Mouse (Mus musculus) embryo, embryonic 11 days (tissue): ENCODE measurements around the gene Dalrd3.

ENCODE experiments used
- DNase-seq: peaks from one replicate; pipeline ENCODE4 v3.0.0-alpha.2; 2015

Gene Dalrd3

DNA sequence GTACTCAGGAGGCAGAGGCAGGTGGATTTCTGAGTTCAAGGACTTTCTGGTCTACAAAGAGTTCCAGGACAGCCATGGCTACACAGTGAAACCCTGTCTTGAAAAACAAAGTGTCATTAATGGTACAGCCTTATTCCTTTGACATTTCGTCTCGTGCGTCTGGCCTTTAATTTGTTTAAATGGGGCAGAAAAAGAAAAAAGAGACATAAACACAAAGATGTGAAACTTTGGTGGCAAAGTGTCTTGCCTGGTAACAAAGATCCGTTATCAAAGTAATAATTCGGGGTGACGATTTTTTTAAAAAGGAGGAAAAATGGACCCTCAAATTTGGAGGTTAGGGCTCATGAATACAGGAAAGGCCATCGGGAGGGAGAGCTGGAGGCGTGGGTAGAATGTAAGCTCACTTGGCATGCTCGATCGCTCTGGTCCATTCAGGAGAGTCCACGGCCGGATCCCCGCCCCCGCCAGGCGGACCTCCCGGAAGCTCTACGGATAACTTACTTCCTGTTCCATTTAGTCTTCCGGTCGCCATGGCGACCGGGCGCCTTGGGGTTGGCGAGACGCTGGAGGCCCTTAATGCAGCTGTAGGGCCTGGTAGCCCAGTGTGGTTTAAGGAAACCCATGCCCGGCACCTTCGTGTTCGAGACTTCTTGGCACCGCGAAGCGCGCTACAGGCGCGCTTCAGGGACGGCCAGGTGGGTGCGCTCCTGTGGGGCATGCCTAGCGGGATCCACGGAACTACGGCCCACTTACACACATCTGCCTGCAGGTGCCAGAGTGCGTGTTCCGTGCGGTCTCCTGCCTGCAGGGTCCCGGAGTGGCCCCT, at the start of gene Dalrd3:
Gene Dalrd3 (plus strand): TSS at position 506 of the 826 bp plus-strand sequence.
- peak; percentile 97 for DNase-seq

DNA sequence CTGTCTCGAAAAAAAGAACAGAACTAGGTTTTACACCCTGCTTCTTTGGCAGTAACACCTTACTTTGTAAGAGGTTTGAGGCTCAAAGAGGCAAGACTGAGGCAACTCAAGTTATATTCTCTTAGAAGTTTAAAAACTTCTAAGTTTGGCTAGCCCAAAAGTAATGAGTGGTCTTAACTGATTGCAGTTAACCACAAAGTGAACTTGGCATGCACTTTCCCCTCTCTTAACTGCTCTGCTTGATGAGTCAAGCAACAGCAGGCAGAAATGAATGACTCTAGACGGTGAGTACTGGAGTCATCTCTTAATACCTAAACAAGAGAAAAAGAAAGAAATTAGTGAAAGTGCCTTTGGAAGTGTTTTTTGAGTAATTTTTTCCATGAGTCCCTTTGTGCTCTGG, 48.1 kb upstream of the Dalrd3 start:
- no peak for DNase-seq

DNA sequence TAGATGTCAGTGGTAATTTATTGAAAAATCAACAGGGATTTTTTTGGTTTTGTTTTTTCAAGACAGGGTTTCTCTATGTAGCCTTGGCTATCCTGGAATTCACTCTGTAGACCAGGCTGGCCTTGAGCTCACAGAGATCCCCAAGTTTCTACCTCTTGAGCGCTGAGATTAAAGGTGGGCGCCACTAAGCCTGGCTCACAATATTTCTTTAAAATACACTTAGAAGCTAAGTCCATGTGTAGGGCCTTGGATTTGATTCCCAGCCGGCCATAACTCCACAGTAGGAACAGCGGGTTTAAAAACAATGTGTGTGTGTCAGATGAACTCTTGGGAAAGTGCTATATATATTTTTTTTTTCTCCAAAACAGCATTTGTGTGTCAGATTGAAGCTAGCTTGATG, 46.3 kb upstream of the Dalrd3 start:
- DNase-seq = no peak

DNA sequence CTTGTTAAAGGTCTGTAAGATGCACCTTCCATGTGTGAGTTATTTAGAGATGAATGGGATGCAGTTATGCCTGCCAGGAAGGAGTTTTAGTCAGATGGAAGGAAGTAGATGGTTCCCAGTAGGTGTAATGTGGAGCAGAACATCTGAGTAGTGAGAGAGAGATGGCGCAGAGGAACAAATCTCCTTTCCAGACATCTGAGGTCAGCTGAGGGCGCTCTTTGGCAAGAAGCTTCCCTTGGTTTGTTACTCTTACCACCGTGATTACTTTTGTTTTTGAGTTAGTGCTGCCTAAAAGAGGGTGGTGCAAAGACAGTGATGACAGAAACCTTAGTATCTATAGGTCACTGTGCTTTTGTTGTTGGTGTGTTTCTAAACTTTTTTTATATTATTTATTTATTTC, 44.3 kb upstream of the Dalrd3 start:
- no peak for DNase-seq

DNA sequence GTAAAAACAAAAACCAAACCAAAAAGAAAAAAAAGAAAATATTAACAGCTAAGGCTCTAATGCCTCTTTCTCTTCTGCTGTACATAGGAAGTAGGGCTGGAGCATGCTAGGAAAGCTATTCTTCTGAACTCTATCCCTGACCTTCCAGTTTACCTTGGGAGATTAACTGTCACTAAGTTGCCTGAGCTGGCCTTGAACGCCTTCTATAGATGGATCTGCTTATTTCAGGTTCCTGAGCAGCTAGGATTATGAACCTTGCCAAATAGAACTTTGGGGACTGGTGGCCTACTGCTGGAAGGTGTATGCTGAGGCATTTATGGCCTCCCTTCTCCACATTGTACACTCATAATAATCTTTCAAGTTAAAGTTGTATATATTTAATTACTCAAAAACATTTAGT, 38.7 kb upstream of the Dalrd3 start:
- no peak for DNase-seq

DNA sequence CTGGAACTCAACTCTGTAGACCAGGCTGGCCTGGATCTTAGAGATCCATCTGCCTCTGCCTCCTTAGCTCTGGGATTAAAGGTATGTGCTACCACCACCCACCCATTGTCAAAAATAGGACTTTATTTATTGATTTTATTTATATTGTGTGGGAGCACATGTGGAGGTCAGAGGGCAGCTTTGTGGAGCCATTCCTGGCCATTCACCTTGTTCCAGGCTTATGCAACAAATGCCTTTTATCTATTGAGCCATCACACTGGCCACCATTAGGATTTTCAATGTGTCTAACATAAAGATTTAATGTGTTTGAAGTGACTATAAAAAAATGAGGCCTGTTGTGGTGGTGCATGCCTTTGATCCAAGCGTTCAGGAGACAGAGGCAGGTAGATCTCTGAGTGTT, 38.2 kb upstream of the Dalrd3 start:
- no peak for DNase-seq

DNA sequence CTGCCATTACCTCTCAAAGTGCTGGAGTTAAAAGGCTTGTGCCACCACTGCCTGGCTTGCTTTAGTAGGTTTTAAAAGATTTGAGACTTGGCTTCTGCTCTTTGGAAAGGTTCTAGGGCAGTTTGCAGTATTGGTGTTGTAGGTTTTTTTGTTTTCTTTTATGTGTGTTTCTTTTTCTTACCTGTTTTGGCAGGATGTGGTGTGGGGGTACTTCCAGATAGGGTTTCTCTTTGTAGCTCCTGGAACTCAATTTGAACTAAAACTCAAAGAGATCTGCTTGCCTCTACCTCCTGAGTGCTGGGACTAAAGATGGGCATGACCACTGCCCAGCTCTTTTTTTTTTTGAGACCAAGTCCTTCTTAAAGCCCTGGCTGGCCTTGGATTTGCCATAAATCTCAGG, 28.8 kb upstream of the Dalrd3 start:
- no peak for DNase-seq

DNA sequence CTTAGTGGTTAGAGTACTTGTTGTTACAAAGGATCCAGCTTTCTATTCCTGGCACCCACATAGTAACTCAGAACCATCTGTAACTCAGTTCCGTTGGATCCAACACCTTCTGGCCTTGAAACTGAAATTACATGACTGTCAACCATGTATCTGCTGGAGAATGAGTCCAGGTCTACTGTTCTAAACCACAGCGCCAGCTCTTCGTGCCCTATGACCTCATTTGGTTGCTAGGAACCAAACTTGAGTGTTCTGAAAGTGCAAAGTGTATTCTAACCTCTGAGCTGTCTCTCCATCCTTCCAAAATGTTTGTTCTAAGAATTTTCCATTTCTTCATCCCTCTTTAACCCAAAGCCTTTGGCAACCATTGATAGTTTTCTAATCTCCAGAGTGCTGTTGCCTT, 23.7 kb upstream of the Dalrd3 start:
- no peak for DNase-seq

DNA sequence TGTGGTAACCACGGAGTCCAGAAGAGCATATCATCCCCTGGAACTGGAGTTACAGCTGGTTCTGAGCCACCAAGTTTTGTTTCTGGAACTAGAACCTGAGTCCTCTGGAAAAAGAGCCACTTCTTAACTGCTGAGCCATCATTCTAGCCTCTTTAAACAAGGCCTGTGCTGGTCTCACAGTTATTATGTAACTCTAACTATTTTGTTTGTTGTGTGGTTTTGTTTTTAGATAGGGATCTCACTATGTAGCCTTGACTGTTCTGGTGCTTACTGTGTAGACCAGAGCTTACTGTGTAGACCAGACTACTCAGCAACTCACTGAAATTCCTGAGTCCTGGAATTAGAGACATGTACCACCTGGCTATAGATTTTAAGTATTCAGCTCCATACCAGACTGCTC, 22.8 kb upstream of the Dalrd3 start:
- DNase-seq = no peak

DNA sequence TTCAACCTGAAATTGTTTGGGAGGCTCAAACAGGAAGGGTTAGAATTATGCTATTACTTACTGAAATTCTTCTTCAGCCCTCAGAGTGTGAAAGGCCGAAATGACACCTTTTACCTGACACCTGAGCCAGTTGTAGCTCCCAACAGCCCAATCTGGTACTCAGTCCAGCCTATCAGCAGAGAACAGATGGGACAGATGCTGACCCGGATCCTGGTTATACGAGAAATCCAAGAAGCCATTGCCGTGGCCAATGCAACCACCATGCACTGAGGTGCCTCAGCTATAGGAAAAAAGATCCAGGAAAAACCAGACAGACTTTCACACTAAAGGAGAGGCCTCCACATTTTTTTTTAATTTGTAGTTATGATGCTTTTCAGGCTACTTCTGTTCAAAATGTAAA, 10.5 kb upstream of the Dalrd3 start:
- no peak for DNase-seq

DNA sequence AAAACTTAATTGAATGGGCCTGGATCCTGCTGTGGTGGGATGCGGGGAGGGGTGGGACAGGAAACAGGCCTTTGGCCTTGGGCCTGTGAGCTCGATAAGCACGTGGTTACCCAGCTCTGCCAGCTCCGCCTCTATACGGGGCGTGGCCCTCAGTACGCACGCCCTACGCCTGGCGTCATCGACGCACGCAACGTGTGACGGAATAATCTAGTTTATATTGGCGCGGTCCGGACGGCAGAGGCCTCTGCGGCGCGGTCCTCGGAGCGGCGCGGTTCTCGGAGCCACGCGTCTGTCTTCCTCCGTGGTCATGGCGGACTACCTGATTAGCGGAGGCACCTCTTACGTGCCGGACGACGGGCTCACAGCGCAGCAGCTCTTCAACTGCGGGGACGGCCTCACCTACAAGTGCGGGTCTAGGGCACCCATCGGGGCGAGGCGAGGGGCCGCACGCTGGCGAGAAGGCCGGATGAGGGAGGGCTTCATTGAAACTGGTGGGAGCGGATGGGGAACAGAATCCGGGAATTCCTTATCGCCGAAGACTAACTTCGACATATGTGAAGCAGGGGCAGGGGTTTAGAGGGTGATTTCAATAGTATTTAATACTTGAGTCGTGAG, 9.4 kb upstream of the Dalrd3 start, which contains the start of gene Impdh2:
Gene Impdh2 (plus strand): TSS at position 60 of the 615 bp plus-strand sequence.
- peak; percentile 99 for DNase-seq

DNA sequence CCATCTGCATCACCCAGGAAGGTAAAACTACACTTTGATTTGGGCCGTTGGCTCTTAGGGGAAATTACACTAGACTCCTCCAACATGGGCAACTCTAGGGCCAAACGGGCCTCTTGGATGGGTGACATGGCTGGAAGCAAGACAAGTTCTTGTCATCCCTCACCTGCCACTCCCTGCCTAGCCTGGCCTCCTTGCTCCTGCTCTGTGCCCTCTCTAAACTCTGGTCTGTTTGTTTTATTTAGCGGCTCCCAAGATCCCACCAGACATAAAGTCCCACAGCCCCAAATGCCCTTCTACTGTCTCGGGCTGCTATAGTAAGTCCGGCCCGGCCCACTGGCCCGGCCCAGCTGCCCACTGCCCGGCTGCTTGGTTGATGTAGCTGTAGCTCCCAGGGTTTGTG, 6.0 kb upstream of the Dalrd3 start:
- no peak for DNase-seq

DNA sequence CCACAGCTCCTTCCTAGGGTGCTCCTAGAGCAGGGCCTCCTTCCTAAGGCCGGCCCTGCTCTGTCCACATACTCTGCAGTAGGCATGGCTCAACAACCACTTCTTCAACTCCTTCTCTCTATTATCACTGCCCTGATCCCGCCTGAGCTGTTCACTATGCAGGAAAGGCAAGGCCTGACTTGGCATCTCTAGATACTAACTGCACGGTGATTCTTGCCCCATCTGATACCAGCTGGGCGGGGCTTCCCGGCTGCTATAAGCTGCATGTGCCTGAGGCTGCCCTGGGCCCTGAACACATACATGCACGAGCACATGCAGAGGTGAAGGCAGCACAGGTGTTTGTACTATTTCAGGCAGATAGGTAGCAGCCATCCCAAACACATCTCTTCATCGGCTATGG, 5.6 kb upstream of the Dalrd3 start:
- no peak for DNase-seq

DNA sequence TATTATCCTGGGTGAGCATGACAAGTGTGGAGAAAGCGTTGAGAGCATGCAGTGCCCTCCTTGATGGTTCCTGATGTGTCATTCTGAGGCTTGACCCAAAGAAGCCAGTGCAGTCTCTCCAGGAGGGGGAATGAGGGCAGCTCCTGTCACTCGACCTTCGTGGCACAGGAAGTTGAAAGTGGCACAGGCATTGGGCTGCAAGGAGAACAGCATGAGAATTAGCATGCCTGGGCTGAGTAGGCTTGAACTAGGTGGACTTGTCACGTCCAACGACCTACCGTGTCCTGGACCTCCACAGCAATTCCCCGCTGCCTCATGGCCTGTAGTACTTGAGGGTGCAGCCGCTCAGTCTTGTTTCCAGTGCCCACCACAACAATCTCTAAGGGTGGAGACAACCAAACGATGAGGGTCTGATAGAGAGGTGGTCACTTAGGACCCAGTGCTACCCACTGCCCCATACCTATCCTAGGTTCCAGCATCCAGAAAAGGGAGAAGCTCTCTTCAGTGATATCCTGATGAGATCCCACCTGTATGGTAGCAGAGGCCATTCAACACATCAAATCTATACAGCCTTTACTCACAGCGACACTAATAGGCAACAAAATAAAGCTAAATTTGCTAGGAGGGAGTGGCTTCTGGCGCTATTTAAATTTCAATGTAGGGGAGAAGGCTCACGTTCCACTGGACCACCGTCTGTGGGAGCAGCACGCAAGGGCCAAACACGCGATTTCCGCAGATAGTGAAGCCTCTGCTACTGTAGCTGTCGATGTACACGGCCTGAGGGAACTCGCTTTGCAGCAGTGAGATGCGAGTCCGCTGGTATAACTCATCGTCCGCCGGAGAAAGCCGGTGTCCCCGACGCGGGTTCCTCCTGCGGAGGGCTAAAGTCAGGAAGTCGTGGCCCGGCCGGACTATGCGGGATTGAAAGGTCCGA, 3.5 kb upstream of the Dalrd3 start:
- no peak for DNase-seq

DNA sequence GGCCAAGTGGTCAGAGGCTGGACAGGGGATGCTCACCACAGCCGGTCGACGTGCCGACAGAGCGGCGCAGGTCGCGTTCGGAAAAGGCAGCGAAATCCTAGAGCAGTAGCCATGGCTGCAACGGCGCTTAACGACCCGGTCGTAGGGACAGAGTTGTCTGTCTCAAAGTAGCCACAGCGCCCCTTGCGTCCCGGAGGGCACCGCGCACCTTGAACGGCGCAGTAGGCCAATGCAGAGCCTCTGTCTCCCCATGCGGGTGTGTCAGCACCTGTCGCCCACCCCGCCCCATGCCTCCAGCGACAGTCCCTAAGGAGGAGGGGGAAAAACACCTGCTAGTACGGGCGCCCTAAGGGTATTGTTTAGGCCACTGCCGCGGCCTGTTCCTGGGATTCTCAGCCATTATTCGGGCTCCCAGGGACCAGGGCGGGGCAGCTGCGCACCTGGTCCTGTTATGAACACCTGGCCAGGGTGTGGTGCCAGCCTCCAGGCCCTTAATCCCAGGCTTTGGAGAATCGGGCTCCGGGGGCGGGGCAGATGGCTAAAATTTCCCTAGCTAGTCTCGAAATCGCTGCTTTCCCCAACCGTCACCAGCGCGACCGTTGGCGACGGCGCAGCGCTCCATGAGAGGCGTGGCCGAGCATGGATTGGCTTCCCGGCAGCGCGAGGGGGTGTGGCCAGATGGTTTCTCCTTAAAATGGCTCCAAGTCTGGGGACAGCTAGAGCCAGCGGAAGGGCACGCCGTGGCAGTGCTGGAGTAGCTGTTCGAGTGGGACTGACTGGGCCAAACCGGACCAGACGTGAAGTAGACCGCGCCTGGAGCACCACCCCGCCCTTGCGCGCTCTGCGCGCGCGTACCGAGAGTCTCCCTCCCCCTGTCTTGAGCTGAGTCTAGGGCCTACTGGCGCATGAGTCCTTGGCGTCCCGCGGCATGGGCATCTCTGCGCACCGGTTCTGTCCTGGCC, 2.6 kb upstream of the Dalrd3 start, which contains the start of gene Ndufaf3:
Gene Ndufaf3 (minus strand): TSS at position 620 of the 962 bp plus-strand sequence.
- DNase-seq = peak; percentile 97

DNA sequence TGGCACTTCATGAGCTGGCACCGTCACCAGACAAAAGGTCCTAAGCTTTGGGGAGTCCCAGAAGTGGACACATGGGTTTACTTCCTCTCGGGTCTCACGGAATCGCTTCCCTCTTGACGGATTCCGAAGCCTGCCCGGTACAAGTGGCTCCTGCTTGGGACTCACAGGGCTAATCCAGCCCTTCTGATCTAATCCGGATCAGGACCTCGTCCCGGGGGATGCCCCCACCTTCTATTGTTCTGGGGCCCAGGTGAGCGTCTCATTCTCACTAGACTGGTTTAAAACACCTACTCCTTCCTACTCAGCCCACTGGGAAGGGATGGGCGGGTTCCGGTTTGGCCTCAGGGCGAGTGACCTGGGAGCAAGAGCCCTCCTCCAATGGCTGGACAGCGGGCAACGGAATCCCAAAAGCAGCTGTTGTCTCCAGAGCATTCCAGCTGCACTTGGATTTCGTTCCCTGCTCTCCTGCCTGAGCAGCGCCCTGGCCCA, 1.7 kb upstream of the Dalrd3 start:
- DNase-seq = peak; percentile 34

DNA sequence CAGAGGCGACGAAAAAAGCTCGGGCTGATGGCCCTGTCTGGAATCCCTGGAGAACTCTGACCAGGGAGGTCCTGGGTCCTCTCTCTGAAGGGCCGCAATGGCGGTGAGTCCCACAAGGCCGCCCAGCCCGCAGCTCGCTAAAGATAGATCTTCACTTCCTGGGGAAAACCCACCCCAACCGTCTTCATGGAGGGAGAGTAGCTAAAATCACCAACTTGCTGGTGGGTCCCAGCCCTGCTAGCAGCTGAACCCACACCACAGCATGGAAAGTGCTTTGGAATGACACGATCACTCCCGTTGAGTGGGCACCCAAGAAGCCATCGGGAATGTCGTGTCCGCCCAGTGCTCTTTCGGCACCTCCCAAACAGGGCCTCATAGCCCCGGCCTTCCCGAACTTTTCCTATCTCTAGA, 1.2 kb upstream of the Dalrd3 start:
- DNase-seq = no peak

DNA sequence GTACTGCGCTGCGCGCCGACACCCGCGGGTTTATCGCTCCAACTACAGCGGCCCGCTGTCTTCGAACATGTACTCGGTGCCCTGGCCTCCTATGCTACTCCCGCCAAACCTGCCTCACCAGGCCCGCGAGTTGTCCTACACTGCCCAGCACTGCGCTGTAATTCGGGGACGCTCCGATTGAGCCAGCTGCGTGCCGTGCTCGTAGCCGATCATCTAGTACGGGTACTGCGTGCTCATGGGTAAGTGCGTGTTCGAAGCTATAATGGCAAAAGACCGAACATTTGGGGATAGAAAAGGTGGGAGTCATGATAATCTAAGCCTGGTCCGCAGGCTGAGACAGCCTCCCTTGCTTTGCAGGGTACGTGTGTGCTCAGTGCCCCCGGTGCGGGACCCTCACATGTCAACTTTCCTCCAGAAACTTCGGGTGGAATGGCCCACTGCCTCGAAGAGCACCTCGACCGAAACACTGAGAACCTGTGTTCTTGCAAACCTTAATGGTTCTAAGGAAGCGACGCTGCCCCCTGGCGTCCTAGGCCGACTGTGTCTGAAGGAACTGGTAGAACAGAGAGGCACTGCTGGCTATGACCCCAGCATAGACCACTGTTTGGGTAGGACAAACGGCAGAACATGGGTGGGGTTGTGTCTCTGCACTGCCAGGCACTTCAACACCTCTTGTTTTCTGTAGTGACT, 666 bp downstream of the Dalrd3 start:
- DNase-seq = peak; percentile 91

DNA sequence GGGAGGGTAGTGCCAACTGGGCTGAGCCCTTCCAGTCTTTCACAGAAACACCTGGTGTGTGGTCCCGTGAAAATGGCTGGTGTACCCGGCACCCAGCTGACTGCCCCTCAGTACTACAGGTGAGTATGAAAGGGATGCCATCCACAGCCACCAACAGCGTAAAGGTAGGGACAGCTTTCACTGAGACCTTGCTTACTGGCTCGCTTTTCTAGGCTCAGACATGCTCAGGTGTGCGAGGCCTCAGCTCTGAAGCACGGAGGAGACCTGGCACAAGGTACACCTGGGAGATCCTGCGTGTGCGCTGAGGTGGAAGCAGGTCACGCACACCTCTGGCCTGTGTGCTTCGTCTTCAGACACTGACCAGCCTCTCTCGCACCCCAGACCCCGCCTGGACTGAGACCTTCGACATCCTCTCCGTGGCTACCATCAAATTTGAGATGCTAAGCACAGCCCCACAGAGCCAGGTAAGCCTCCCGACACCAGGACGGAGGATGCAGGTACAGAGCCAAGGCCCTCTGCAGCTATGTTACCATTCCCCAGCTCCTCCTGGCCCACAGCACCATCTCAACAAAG, 1.8 kb downstream of the Dalrd3 start:
- DNase-seq = no peak

DNA sequence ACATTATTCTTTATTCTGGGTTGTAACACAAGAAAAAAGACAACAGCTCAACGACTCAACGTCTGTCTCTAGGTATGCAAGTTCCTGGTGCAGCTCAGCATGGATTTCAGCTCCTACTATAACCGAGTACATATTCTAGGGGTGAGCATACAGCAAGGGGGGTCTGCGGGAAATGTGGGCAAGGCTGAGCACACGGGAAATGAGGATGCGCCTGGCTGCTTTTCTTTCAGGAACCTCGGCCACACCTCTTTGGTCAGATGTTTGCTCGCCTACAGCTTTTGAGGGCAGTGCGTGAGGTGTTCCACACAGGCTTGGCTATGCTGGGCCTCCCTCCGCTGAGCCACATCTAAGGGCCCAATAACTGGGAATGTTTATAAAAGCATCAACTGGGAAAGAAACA, 2.6 kb downstream of the Dalrd3 start:
- no peak for DNase-seq
